Mouse (Mus musculus): Measurements from ENCODE around the gene Zscan26. TPM values are rescaled to one million over a fixed set of nuclear protein-coding genes. Genes with fewer than 3 reads are reported as not detected.

The Zscan26 gene
- total RNA-seq, 1 experiment from 2014 or later = 39.3 TPM

DNA sequence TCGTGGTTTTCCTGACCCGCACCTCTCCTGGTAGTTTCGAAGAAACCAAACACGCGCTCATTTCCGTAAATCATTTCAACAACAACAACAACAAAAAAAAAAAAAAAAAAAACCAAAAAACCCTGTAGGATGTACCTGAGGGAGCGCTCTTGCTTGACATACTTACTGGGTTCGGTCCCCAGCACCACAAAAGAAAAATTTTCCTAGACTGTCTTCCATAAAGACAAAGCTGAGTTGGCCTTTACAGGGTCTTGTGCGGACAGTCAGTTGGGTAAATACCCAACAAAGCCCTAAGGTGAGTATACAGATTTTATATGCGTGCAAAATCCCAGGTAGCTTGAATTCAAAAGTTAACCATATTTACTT, 12.3 kb downstream of the Zscan26 start:
- ATAC-seq (replicated peaks in 1 of 2; ENCODE audit: insufficient read depth in 1 of 2, low FRiP score in 2 of 2, low TSS enrichment in 1 of 2, low read depth in 1 of 2, poor library complexity in 2 of 2, severe bottlenecking in 2 of 2) = no peak

DNA sequence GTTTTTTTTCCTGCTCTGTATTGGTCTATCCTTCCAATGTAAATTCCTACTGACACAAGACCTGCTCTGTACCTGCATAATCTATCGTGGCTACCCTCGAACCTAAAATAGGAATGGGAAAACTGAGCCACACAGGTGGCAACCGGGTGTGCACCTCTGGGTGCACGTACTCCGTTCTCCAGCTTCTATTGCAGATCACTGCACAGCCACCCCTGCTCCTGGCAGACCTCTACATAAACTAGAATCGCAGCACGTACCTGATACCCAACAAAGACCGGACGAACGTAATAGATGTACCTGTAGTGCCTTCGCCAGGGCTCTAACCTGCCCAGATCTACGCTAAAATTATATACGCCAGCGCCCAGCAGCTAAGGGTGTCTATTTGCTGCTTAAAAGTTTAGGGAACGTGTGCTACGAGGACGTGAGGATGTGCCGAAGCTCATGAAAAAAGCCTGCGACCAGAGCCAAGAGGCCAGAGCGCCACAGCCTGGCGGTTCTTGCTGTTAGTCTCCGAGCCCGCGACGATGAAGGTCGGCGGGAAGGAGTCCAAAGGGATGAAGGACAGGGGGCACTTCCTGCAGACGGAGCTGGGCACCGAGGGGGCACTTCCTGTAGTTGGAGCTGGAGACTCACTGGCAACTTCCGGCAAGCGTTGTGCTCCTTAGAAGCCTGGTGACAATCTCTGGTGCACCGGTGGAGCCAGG, 12.9 kb downstream of the Zscan26 start, which contains the start of gene Pgbd1:
Gene Pgbd1, minus strand, starts transcription at position 556 of the 704 bp plus-strand sequence.
- peak; percentile 82 to 83 for ATAC-seq (replicated peaks in 1 of 2; ENCODE audit: insufficient read depth in 1 of 2, low FRiP score in 2 of 2, low TSS enrichment in 1 of 2, low read depth in 1 of 2, poor library complexity in 2 of 2, severe bottlenecking in 2 of 2)

DNA sequence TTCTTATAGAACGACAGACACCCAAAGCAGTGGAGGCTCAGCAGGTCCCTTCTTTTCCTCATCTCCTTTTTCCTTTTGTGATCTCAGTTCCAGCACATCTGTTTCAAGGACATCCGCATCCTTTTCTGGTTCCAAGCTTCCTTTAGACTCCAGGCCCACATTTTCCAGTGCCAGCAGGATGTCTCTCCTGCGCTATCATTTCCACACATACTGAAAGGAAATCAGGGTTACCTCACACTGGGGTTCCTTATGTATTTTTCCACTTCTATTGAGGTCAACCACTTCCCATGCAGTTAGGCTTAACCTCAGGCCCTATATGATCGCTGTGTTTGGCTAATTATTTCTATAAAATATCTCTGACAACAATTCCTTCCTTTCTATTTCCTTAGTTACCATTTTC, 18.1 kb downstream of the Zscan26 start:
- ATAC-seq (replicated peaks in 1 of 2; ENCODE audit: insufficient read depth in 1 of 2, low FRiP score in 2 of 2, low TSS enrichment in 1 of 2, low read depth in 1 of 2, poor library complexity in 2 of 2, severe bottlenecking in 2 of 2) = no peak

DNA sequence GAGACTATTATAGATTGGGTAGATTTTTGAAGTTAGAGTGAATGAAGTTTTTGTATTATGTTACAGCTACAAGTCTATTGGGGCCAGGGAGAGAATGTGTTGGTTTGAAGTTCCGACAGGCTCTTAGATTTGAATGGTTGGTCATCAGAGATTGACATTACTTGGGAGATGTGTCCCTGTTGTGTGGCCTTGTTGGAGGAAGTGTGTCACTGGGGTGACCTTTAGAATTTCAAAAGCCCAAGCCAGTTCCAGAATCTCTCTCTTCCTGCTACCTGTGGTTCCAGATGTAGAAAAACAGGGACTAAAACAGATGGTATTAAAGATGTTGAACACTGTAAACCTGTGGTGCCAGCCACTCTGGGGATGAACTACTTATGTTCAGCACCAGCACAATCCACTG, 25.9 kb downstream of the Zscan26 start:
- no peak for ATAC-seq (replicated peaks in 1 of 2; ENCODE audit: insufficient read depth in 1 of 2, low FRiP score in 2 of 2, low TSS enrichment in 1 of 2, low read depth in 1 of 2, poor library complexity in 2 of 2, severe bottlenecking in 2 of 2)

DNA sequence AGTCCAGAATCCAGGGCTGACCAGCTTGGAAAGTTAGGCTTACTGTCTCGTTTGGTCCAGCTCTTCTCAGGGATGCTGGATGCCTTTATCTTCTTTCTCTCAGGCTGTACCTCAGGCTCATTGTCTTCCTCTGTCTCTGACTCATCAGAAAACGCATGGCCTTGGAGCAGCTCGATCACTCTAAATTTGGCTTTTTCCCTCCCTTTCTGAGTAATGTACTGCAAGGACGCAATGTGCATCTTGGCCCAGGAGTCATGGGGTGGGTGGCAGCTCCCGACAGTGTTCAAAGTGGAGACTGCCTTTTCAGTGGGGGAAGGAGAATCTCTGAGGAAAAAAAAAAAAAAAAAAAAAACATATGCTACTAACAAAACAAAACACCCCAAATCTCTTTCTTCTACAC, 30.2 kb downstream of the Zscan26 start:
- no peak for ATAC-seq (replicated peaks in 1 of 2; ENCODE audit: insufficient read depth in 1 of 2, low FRiP score in 2 of 2, low TSS enrichment in 1 of 2, low read depth in 1 of 2, poor library complexity in 2 of 2, severe bottlenecking in 2 of 2)

DNA sequence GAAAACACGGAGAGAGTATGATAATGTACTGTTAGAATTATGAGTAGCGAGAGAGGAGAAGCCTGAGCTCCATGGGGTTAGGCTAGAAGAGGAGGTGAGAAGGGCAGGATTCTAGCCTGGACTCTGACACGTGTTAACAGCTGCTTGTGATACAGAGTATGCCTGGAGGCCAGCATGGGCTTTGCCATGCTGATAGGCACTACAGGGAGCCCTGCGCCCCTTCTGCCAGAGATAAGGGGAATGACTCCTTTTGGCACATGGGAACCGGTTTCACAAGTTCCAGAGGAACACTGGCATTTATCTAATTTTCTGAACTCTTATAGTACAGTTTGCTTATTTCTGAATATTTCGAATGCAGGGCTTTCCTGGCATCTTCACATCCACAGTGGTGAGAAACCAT, 34.7 kb downstream of the Zscan26 start:
- ATAC-seq (replicated peaks in 1 of 2; ENCODE audit: insufficient read depth in 1 of 2, low FRiP score in 2 of 2, low TSS enrichment in 1 of 2, low read depth in 1 of 2, poor library complexity in 2 of 2, severe bottlenecking in 2 of 2) = no peak

DNA sequence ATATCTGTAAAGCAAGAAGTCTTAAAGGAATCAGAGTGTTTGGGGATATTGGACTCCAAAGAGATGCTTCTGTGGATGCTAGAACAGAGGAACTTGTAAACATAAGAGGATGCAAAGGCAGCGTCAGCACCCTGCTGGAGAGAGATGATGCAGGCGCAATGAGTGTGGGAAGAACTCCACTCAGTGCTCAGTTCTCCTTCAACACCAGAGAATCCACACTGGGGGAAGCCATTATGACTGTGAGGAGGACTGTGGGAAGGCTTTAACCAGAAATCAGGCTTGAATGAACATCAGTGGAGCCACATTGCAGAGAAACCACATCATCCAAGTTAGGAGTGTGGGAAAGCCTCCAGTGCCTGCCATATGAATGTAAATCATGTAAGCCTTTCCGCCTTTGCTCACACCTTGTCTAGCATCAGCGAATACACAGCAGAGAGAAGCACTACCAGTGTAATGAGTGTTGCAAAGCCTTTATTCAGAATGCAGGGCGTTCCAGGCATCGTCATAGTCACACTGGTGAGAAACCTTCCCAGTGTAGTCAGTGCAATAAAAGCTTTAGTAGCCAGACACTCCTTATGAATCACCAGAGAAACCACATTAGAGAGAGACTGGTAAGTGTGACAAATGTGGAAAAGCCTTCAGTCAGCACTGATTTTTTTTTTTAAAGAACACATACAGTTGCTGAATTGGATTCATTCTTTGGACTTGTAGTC, 36.1 kb downstream of the Zscan26 start:
- no peak for ATAC-seq (replicated peaks in 1 of 2; ENCODE audit: insufficient read depth in 1 of 2, low FRiP score in 2 of 2, low TSS enrichment in 1 of 2, low read depth in 1 of 2, poor library complexity in 2 of 2, severe bottlenecking in 2 of 2)

DNA sequence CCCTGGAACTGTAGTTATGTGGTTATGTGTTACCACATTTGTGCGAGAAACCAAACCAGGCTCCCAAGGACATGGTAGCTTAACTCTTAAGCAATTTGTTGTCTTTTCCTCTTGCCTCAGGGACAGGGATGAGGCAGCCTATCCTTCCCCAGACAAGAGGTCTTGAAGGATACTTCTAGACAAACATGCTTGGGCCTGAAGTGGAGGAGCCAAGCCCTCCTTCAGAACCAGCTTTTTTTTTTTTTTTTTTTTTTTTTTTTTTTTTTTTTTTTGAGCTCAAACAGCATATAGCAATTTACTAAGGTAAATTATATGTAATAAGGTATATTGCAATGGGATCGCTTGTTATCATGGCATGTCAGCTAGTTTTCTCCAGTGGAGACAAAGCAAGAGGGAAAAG, 37.8 kb downstream of the Zscan26 start:
- ATAC-seq (replicated peaks in 1 of 2; ENCODE audit: insufficient read depth in 1 of 2, low FRiP score in 2 of 2, low TSS enrichment in 1 of 2, low read depth in 1 of 2, poor library complexity in 2 of 2, severe bottlenecking in 2 of 2) = no peak

DNA sequence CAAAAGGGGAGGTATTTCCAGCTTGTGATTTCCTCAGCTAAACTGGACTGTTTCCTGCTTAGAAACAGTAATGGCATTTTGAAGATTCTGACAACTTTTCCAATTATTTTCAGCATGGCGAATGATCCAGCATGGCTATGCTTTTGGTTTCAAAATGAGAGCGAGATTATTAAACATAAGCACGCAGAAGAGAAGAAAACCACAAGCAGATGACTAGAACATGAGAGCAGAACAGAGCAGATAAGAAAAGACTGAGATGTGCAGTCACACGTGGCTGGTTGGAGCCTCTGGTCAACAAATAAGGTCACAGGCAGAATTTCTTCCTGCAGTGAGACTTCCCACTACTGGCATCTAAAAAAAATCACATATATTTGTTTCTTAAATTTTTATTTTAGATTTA, 38.3 kb downstream of the Zscan26 start:
- ATAC-seq (replicated peaks in 1 of 2; ENCODE audit: insufficient read depth in 1 of 2, low FRiP score in 2 of 2, low TSS enrichment in 1 of 2, low read depth in 1 of 2, poor library complexity in 2 of 2, severe bottlenecking in 2 of 2) = no peak

DNA sequence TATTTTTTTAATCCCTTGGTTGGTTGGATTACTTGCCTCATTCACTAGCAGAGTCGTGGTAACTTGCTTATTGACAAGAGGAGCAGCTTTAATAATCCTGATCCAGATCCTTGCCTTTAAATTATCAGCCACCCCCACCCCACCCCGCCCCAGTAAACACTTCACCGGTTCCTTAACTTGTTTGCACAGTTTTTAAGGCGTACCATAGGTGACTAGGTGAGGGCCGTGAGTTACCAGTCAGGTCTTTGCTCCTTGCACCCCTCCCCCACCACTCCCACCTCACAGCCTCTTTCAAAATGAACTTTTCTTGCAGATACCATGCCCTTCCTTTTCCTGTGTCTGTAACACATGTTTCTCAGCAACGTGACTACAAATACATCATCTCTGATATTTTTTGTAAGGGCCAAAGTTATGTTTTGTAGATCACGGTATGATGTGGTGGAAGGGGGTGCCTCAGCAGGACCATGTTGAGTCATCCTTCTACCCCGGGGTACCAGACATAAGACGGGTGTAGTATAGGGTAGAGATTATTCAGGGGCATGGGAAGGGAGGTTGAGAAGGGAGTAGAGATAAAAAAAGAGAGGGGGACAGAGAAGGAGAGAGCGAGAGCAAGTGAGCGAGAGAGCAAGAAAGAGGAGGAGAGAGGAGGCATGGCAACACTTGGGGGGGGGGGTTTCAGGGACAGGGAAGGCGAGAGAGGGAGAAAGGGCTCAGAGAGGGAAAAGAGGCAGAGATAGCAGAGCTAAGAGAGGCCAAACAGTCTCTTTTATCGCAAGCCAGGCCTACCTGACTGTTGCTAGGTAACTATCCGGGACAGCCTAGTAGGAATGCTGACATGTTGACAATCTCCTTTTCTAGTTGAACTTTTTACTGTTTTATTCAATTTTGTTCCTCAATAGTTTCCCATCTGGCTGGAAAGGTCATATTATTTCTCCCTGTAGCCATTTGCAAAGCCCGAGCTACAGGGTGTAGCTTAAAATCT, 39.0 kb downstream of the Zscan26 start:
- ATAC-seq (replicated peaks in 1 of 2; ENCODE audit: insufficient read depth in 1 of 2, low FRiP score in 2 of 2, low TSS enrichment in 1 of 2, low read depth in 1 of 2, poor library complexity in 2 of 2, severe bottlenecking in 2 of 2) = no peak

DNA sequence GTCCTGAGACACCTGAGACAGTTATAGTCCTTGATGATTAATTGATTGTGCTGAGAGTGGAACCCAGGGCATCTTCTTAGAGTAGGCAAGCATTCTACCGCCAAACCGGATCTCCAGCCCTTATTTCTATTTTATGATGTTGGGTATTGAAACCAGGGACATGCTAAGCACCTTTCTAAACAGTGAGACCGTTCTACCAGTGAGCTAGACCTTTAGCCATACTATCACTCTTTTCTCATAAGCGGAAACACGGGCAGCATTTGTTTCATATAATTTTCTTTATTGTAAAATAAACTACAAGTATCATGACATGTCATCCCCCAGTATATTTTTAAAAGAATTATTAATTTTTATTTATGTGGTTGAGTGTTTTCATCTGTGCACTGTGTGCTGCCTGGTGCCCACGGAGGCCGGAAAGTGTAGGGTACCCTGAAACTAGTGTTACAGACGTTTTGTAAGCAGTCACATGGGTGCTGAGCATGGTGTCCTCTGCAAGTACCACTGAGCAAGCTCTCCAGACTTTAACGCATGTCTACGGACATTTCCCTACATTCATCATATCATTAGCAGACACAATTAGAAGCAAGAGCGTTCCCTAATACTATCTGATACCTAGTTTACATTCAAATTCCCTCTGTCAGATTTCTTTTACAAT, 44.6 kb downstream of the Zscan26 start:
- 0 out of 4 replicates have a peak, but pooled peaks of 1 of the 2 experiments have one; percentile 3 for ATAC-seq (replicated peaks in 1 of 2; ENCODE audit: insufficient read depth in 1 of 2, low FRiP score in 2 of 2, low TSS enrichment in 1 of 2, low read depth in 1 of 2, poor library complexity in 2 of 2, severe bottlenecking in 2 of 2)

DNA sequence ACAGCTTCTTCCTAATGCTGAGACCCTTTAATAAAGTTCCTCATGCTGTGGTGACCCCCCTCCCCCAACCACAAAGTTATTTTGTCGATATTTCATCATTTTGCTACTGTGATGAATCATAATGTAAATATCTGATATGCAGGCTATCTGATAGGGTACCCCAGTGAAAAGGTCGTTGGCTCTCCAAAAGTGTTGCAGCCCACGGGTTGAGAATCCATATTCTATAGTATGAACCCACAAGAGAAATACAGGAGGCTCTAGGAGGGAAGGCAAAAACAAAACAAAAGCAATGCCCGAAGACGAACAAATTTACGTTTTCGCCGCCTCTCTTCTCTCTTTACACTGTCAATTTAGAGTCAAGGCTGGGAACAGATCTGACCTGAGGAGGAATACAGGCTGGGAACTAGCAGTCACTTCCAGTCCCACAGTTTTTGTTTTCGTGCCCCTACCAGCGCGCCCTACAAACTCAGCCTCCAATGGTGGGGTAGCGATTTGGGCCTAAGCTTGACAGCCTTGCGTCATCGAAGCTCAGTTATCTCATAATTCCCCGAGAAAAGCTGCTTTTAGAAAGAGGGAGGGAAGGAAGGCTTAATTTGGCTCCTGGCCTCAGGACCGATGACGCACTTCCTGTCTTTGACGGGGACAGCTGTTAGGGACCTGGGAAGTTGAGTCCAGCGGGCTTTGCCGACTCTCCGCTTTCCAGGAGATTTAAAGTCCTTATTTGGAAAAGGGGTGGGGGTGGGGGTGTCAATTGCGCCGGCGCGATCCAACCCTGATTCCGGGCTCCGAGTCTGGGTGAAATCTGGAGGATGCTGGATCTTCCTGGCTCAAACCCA, 45.3 kb downstream of the Zscan26 start:
- peak; percentile 76 to 84 for ATAC-seq (replicated peaks in 1 of 2; ENCODE audit: insufficient read depth in 1 of 2, low FRiP score in 2 of 2, low TSS enrichment in 1 of 2, low read depth in 1 of 2, poor library complexity in 2 of 2, severe bottlenecking in 2 of 2)

DNA sequence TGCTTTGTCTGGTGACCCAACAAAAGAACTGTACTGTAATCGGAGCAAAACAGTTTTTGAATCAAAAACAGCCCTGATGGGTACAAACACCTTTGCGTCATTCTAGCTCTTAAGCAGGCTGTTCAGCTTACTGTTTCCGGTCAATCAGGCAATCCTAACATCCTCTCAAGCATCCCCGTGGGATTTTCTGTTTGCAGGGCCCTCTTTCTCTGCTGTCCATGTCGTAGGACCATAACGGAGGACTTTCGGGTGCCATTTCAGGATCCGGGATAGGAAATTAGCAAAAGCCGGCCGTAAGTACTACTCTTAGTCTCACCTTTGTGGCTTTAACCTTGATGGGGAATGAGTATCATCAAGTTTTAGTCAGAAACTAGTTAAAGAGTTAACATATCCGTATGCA, 46.2 kb downstream of the Zscan26 start:
- no peak for ATAC-seq (replicated peaks in 1 of 2; ENCODE audit: insufficient read depth in 1 of 2, low FRiP score in 2 of 2, low TSS enrichment in 1 of 2, low read depth in 1 of 2, poor library complexity in 2 of 2, severe bottlenecking in 2 of 2)

DNA sequence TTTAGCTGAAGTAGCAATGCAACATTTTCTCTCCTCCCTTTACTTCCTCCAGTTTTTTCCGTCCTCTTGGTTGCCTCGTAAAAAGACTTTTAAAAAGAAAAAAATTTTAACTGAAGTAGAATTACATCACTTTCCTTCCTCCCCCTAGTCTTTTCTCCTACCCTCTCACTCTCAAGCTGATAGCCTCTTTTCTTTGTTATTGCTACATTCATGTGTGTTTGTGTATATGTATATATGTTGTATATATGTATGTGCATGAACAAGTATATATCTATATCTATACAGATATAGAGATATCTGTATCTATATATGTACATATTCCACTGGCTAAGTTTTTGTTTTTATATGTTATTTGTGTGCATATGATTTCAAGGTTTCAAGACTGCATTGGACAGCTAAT, 50.7 kb downstream of the Zscan26 start:
- ATAC-seq (replicated peaks in 1 of 2; ENCODE audit: insufficient read depth in 1 of 2, low FRiP score in 2 of 2, low TSS enrichment in 1 of 2, low read depth in 1 of 2, poor library complexity in 2 of 2, severe bottlenecking in 2 of 2) = peak in 1 of 2 experiments; percentile 19; a peak in 1 of 4 replicates

DNA sequence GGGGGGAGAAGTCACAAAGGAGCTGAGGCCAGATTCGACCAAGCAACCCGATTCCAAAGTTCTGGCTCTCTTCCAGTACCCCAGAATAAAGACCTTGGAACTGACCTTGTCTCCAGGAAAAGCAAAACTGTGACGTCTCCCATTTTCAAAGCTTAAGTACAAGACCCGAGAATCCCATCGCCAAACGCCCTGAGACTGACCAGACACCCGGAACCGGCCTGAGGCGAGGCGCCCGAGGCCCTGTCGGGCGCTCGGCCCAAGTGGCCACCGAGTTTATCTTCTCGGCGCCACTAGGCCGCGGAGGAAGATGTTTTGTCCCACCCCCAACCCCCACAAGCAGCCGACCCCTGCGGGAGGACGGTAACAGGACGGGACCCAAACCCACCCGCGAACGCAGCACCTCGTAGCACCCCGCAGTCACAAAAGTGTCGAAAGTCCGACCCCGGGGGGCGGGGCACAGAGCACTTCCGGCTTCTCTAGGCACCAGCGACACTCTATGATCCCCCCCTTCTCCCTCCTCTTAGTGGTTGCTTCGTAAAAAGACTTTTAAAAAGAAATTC, 51.2 kb downstream of the Zscan26 start, which contains the start of gene Zkscan3:
Gene Zkscan3, minus strand, starts transcription at position 469 of the 560 bp plus-strand sequence.
- ATAC-seq (replicated peaks in 1 of 2; ENCODE audit: insufficient read depth in 1 of 2, low FRiP score in 2 of 2, low TSS enrichment in 1 of 2, low read depth in 1 of 2, poor library complexity in 2 of 2, severe bottlenecking in 2 of 2) = peak; percentile 94 to 98

DNA sequence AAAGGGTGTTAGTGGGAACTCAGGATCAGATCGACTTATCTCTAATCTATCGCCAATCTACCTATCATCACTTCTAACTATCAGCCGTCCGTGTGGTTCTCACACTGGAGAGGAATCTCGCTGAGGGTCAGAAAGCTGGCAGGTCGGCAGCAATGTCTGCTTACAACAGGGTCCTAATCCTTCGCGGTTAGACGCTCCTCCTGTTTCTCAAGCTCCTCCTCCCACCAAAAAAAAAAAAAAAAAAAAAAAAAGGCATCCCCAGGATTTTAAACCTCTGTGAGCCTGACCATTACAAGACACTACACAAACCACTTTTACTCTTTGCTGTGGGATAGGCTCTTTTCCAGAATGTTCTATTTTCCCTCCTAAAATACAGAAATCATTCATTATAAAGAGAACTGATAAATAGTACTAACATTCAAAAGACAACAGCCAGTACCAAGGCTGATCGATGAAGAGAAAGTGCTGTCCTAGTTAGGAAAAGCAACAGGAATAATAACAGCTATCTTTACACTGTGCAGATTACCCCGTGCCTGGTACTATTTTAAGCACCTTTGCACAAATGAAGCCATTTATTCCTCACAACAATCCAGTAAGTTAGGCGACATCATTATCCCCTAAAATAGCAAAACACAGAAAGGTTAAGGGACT, 51.8 kb downstream of the Zscan26 start:
- no peak for ATAC-seq (replicated peaks in 1 of 2; ENCODE audit: insufficient read depth in 1 of 2, low FRiP score in 2 of 2, low TSS enrichment in 1 of 2, low read depth in 1 of 2, poor library complexity in 2 of 2, severe bottlenecking in 2 of 2)

All from hematopoietic stem cell, adult 5-6 weeks (primary cell).